In genomic region chr4:32952681-32953080, GRCm38 (mm10) we compare ENCODE assay signal across 13 mouse cellular contexts. TPM values are rescaled to one million over a fixed set of nuclear protein-coding genes. Genes with fewer than 3 reads are reported as not detected.
DNase-seq lines count a peak whose midpoint lies in the region; ATAC-seq and TF ChIP-seq lines count a peak whose summit lies in the region.
"Had no signal": no experiment of that assay in that cellular context is flagged by ENCODE, and none has a peak within 500 bp of the region (broad histone marks: within the 10 kb centered on the region; RNA-seq: fewer than 3 reads in every experiment).

No protein-coding gene starts in this region.

- no peaks in the 10 kb centered on the region for H3K36me3 ChIP-seq in heart, embryonic 16.5 days (ENCODE audit: control insufficient read depth, insufficient read depth)
- H3K36me3 ChIP-seq in heart, adult 2 months (ENCODE audit: control insufficient read depth, insufficient read depth, low read length) = no peaks in the 10 kb centered on the region
- H3K36me3 ChIP-seq in embryonic facial prominence, embryonic 12.5 days = no peaks in the 10 kb centered on the region
- no peaks in the 10 kb centered on the region for H3K36me3 ChIP-seq in limb, embryonic 13.5 days

- no peak for DNase-seq in heart, adult 2 months
- DNase-seq in 3T3-L1 (ENCODE audit: low read depth, low spot score) = peak; percentile 13
- DNase-seq in urinary bladder, adult 18-20 months (ENCODE audit: low spot score in 2 of 2) = no peak
- no peak for DNase-seq in frontal cortex, postnatal 10 days (ENCODE audit: low spot score in 2 of 2)
- no peak for DNase-seq in left cerebral cortex, adult 18-20 months (ENCODE audit: low spot score in 2 of 2)
- DNase-seq: cerebellum, postnatal 25 days; lung, postnatal 14 days; thymus, adult 2 months had no signal

- H3K27ac ChIP-seq in heart, embryonic 16.5 days (ENCODE audit: low read length) = no peak overlapping the region
- H3K27ac ChIP-seq in heart, adult 2 months = no peak overlapping the region
- H3K27ac ChIP-seq in embryonic facial prominence, embryonic 12.5 days = no peak overlapping the region
- H3K27ac ChIP-seq in limb, embryonic 13.5 days = no peak overlapping the region

- 17% methylated on average over 7 of the region's 7 CpGs for WGBS in heart, embryonic 16.5 days
- 29% methylated on average over 7 of the region's 7 CpGs for WGBS in heart, adult 2 months
- 20% methylated on average over 7 of the region's 7 CpGs for WGBS in embryonic facial prominence, embryonic 12.5 days
- WGBS in limb, embryonic 13.5 days = 5% methylated on average over 7 of the region's 7 CpGs

- ATAC-seq in heart, embryonic 16.5 days (replicated peaks; ENCODE audit: extremely low read depth, insufficient read depth, low FRiP score) = no peak
- ATAC-seq in embryonic facial prominence, embryonic 12.5 days (ENCODE audit: insufficient number of reproducible peaks, insufficient read depth, low FRiP score, low TSS enrichment) = no peak
- no peak for ATAC-seq in limb, embryonic 13.5 days (ENCODE audit: low FRiP score, low read depth)
- ATAC-seq: CD4-positive, CD25-positive, alpha-beta regulatory T cell, adult 4 months; forebrain, embryonic 16.5 days had no signal

- intact Hi-C loops in heart, adult 2 months (cut with DNase I) = loop anchor here (5.0 to 10.0 kb wide), 4 partner anchors 148 to 208 kb away; partner anchors contain the start of gene Lyrm2

- 0 out of 2 replicates have a peak, but pooled peaks cover 4% of the 10 kb centered on the region for H3K9me3 ChIP-seq in heart, embryonic 16.5 days (replicated peaks; ENCODE audit: control insufficient read depth, low read length)
- no peaks in the 10 kb centered on the region for H3K9me3 ChIP-seq in embryonic facial prominence, embryonic 12.5 days
- no peaks in the 10 kb centered on the region for H3K9me3 ChIP-seq in limb, embryonic 13.5 days

- H3K9ac ChIP-seq in heart, embryonic 16.5 days (ENCODE audit: low read length) = no peak overlapping the region
- no peak overlapping the region for H3K9ac ChIP-seq in heart, adult 2 months (ENCODE audit: low read depth, low read length)
- no peak overlapping the region for H3K9ac ChIP-seq in embryonic facial prominence, embryonic 12.5 days
- H3K9ac ChIP-seq in limb, embryonic 13.5 days = no peak overlapping the region

- no peaks in the 10 kb centered on the region for H3K79me2 ChIP-seq in heart, adult 2 months (replicated peaks; ENCODE audit: control insufficient read depth, insufficient read depth, low read length)

- peaks cover 17% of the 10 kb centered on the region for H3K4me1 ChIP-seq in heart, embryonic 16.5 days (ENCODE audit: control insufficient read depth, insufficient read depth, low read length)
- H3K4me1 ChIP-seq in heart, adult 2 months (ENCODE audit: control insufficient read depth, insufficient read depth, low read length) = no peaks in the 10 kb centered on the region
- H3K4me1 ChIP-seq in embryonic facial prominence, embryonic 12.5 days = peaks cover 7% of the 10 kb centered on the region
- peaks cover 13% of the 10 kb centered on the region for H3K4me1 ChIP-seq in limb, embryonic 13.5 days

- no peaks in the 10 kb centered on the region for H3K27me3 ChIP-seq in heart, embryonic 16.5 days (ENCODE audit: control insufficient read depth, insufficient read depth, low read length)
- H3K27me3 ChIP-seq in heart, adult 2 months (ENCODE audit: control insufficient read depth, insufficient read depth, low read length) = 0 out of 2 replicates have a peak, but pooled peaks cover 2% of the 10 kb centered on the region
- no peaks in the 10 kb centered on the region; the same call in 1 of the 2 replicates for H3K27me3 ChIP-seq in embryonic facial prominence, embryonic 12.5 days
- H3K27me3 ChIP-seq in limb, embryonic 13.5 days = peaks cover 15% of the 10 kb centered on the region; the same call in 1 of the 2 replicates

- TF ChIP-seq EP300 in heart, adult 2 months (IDR thresholded peaks at IDR 0.05; ENCODE audit: insufficient read depth, low read depth, low read length) = no peak

- peak overlapping the region; percentile 92; the same call in 1 of the 2 replicates for H3K4me2 ChIP-seq in heart, embryonic 16.5 days (ENCODE audit: low read depth, low read length)
- peak overlapping the region; percentile 84 for H3K4me2 ChIP-seq in embryonic facial prominence, embryonic 12.5 days (replicated peaks)
- peak overlapping the region; percentile 92 for H3K4me2 ChIP-seq in limb, embryonic 13.5 days (replicated peaks)

- no peak overlapping the region for H3K4me3 ChIP-seq in heart, embryonic 16.5 days (ENCODE audit: low read length)
- no peak overlapping the region for H3K4me3 ChIP-seq in heart, adult 2 months
- no peak overlapping the region for H3K4me3 ChIP-seq in embryonic facial prominence, embryonic 12.5 days
- peak overlapping the region; percentile 71 for H3K4me3 ChIP-seq in limb, embryonic 13.5 days

- no peak for TF ChIP-seq CTCF in heart, adult 2 months (IDR thresholded peaks at IDR 0.05)

- TF ChIP-seq POLR2A in heart, adult 2 months (IDR thresholded peaks at IDR 0.05; ENCODE audit: insufficient read depth, low read depth, low read length) = no peak

RNA-seq across cellular contexts. Expression of gene Ankrd6, which starts 2.0 kb away (rescaled TPM):
- 4.7 and 5.6 TPM in 2 replicates for polyA plus RNA-seq in heart, embryonic 16.5 days (2015; fragmentation: Nextera tagmentation; extraction: Ambion mirVana)
- 1 to 10 TPM; 4.1 to 4.9 TPM for total RNA-seq in heart, adult 2 months (2021)
- 1.1 TPM in 2 replicates for polyA plus RNA-seq in heart, adult 2 months (2012; rRNA removed)
- polyA plus RNA-seq in embryonic facial prominence, embryonic 12.5 days (2016; fragmentation: Nextera tagmentation; extraction: Ambion mirVana) = 12.6 and 12.7 TPM in 2 replicates
- 11.3 and 12.7 TPM in 2 replicates for polyA plus RNA-seq in limb, embryonic 13.5 days (2015; fragmentation: Nextera tagmentation; extraction: Ambion mirVana)
- total RNA-seq in left cerebral cortex, adult 18-20 months (2021) = 10 to 100 TPM; 55.8 to 59.2 TPM

RNA-seq across cellular contexts. Expression of gene Rragd, which starts 30.2 kb away (rescaled TPM):
- polyA plus RNA-seq in heart, embryonic 16.5 days (2015; fragmentation: Nextera tagmentation; extraction: Ambion mirVana) = 41.9 and 44.7 TPM in 2 replicates
- total RNA-seq in heart, adult 2 months (2021) = 100 to 1,000 TPM in 1 of 2 experiments, 10 to 100 TPM in 1; 81.2 to 101 TPM
- 30.5 and 57.6 TPM in 2 replicates for polyA plus RNA-seq in heart, adult 2 months (2012; rRNA removed)
- 16.1 and 19.6 TPM in 2 replicates for polyA plus RNA-seq in embryonic facial prominence, embryonic 12.5 days (2016; fragmentation: Nextera tagmentation; extraction: Ambion mirVana)
- polyA plus RNA-seq in limb, embryonic 13.5 days (2015; fragmentation: Nextera tagmentation; extraction: Ambion mirVana) = 16.9 and 18.4 TPM in 2 replicates
- total RNA-seq in left cerebral cortex, adult 18-20 months (2021) = 10 to 100 TPM; 94.8 to 95.0 TPM
